Mouse (Mus musculus): ENCODE data around the gene Mpp5. TPM values are rescaled to one million over a fixed set of nuclear protein-coding genes. Genes with fewer than 3 reads are reported as not detected.

The Mpp5 gene
- 10 to 100 TPM; 14.6 to 18.2 TPM for total RNA-seq (2023)

GRCm38 (mm10) chr12:78748557-78749377 is at the start of gene Mpp5:
TSS of gene Mpp5 (plus strand) at chr12:78748907.

GRCm38 (mm10) chr12:78861496-78862253 is 113.0 kb downstream of the Mpp5 start, which contains the start of the genes Atp6v1d and Eif2s1:
TSS of gene Atp6v1d (minus strand) at chr12:78861638.
TSS of gene Eif2s1 (plus strand) at chr12:78861819.

Other genes starting within 250 kb of the Mpp5 start
- gene Fam71d, start 57.4 kb upstream of the Mpp5 start, total RNA-seq (2023): under 1 TPM in 1 of 2 experiments, not detected in 1; 0.35 TPM
- gene Atp6v1d, start 112.7 kb downstream of the Mpp5 start, total RNA-seq (2023): 100 to 1,000 TPM in 1 of 2 experiments, 10 to 100 TPM in 1; 75.0 to 101 TPM
- 10 to 100 TPM; 44.5 TPM for gene Eif2s1, start 112.9 kb downstream of the Mpp5 start, total RNA-seq (2023)
- under 1 TPM in 1 of 2 experiments, not detected in 1; 0.47 TPM for gene Plek2, start 158.1 kb downstream of the Mpp5 start, total RNA-seq (2023)

Data from B cell, adult 67 days (primary cell).